Mouse (Mus musculus) ovary, postnatal 14 days (tissue): Measurements from ENCODE around the gene Ess2.
"Not testable (repeated sequence)": the region's sequence is repeated elsewhere in the genome, so short reads cannot be mapped to it uniquely, and the experiment has no call there.

Experiments
- DNase-seq: peaks from one replicate; pipeline ENCODE4 v3.0.0; 2022; ENCODE audit warnings: low spot score

Ess2 gene

DNA sequence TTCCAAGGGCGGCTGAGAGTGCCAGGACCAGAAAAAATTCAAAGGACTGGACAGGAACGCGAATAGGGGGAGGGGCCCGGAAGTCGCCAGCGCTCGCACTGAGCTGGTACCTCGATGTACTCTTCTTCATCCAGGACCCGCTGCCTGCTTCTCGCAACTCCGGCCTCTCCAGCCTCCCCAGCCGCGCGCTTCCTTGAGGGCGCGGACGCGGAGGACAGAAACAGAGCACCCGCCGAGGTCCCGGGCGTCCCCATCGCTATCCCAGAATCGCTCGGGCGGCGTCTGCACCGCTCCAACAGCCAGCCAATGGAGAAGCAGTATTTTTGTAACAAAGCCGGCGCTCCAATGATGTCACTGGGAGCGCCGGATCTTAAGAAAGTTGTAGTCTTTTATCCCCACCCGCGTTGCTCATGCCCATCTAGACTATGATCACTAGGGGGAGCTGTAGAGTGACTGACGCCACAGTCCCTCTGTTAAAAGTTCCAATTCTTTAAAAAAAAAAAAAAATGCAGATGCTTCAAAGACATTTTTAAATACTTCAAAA lies at the start of gene Ess2:
TSS of gene Ess2 (minus strand) at position 297 of the 544 bp plus-strand sequence.
- DNase-seq = peak; percentile 76

- DNase-seq = not testable (repeated sequence)
Observed at GRCm38 (mm10) chr16:17956052-17956638, 45.0 kb upstream of the Ess2 start.

DNA sequence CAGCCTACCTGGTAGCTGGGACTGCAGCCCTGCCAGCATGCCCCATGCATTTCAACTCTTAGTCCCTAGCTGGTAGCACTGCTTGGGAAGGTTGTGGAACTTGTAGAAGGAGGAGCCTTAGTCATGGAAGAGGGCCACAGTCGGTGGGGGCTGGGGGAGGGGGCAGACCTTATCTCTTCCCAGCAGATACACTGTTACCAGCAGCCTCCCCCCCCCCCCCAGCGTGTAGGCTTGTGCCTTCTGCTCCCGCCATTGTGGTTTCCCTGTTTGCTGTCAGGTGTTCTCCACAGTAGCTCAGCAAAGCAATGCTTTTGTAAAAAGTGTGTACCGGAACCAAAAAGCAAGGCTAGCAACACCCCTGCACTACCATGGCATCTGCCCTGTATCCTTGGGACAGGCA lies 40.5 kb upstream of the Ess2 start:
- no peak for DNase-seq

DNA sequence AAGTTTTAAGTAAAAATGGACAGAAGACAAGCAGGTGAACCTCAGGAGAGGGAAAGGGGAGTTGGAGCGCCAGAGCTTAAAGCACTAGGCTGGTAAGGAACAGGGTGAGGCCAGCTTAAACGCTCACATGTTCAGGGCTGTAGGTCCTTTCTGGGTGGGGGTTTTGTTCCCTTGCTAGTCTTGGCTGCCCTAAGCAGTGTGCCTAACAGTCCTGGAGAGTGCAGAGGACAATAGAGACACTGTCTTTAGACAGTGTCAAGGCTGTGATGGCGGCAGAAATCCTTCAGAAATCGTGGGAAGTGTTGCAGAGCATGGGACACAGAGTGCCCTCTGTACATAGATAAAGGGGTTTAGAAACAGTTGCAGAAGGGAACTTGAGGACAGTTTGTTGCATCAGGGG lies 38.9 kb upstream of the Ess2 start:
- no peak for DNase-seq

DNA sequence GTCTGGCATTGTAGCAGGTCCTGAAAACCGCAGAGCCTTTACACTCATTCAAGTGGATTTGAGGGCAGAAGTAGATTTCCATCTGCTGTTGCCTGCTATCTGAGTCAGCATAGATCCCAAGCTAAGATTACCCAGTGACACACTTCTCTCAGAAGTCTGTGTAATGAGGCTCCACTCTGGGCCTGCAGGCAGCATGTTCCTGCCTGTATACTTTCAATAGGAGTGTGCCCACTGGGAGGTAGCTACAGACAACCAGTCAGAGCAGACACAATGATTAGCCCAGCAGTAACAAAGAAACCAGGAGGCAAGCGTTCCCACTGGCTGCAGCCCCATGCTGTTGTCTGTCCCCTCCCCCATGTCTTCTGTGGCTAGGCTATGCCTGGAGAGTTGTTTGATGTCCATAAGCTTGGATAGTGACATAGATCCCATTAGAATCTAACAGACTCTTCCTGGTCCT lies 38.3 kb upstream of the Ess2 start:
- DNase-seq = no peak

DNA sequence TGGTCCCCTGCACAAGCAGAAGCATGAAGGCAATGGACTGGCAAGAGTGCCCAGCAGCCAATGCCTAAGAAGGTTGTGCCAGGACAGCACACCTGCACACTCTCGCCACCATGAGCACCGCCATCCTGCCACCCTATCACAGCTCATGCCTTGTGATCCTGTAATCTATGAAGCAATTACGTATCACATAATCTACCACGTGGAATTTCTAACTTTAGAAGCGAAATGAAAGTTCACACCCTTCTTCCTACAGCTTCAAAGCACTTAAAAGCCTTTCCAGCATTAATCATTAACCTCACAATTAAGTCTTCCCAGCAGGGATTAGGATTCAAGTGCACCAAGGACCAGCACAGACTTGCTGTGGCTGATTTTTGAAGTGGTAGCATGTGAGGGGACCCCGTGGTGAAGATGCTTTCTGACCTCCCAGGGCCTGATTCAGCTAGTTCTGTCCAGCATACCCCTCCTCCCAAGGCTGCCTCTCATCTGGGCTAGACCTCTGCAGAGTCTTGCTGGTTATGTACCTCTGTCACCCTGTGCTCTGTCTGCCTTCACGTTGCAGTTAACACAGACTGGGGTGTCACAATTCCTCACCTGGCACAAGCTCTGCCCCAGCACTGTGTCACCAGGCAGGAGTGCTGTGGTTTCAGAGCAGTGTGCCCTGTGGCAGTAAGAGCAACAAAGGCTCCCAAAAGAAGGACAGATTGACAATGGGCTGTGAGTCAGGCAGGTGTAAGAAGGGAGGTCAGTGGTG lies 34.1 kb upstream of the Ess2 start:
- no peak for DNase-seq

- no peak for DNase-seq
Observed at GRCm38 (mm10) chr16:17943466-17943865, 32.3 kb upstream of the Ess2 start.

DNA sequence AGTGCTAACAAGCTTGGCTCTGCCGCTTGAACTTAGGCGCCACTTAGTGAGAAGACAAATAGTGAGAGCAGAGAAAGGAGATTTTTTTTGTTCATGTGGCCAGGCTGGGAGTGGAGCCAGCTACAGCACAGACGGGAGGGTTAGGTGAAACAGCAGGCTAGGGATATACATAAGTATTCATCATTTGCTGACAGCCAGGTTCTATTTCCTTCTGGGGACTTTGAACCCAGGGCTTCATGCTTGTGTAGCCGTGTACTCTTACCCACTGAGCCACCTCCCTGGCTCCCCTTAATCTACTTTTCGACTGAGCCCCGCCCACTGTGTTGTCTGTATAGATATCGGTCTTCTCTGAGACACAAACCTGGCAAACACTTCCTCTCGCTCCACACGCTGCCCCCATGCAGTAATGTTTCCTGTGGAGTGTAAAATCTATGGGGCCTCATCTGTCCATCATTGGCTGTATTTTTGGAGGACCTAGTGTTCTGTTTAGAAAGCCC lies 28.2 kb upstream of the Ess2 start:
- no peak for DNase-seq

GRCm38 (mm10) chr16:17938821-17939220 lies 27.7 kb upstream of the Ess2 start:
- peak; percentile 51 for DNase-seq

- no peak for DNase-seq
Observed at GRCm38 (mm10) chr16:17938187-17938586, 27.0 kb upstream of the Ess2 start.

DNA sequence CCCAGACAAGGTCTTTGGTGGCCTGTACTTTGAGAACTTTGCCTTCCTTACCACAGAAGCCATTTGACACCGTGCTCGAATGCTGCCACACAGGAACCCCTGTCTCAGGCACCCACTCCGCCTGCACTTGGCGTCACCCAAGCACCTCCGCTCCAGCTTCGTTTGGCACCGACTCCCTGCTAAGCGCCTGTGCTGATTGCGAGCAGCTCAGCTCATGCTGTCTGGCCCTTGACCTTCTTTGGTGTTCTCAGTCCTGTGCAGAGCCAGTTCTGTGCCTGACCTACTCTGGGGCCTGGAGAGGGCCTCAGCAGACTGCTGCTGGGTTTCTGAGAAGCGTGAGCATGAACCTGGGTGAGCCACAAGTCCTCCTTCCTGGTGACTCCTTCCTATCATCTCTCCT lies 25.6 kb upstream of the Ess2 start:
- DNase-seq = no peak

- DNase-seq = no peak
Observed at GRCm38 (mm10) chr16:17934445-17934910, 23.3 kb upstream of the Ess2 start.

- DNase-seq = no peak
Observed at GRCm38 (mm10) chr16:17933594-17934444, 22.7 kb upstream of the Ess2 start.

GRCm38 (mm10) chr16:17931906-17932460 lies 20.8 kb upstream of the Ess2 start:
- DNase-seq = no peak

- no peak for DNase-seq
Observed at GRCm38 (mm10) chr16:17929631-17930030, 18.5 kb upstream of the Ess2 start.

GRCm38 (mm10) chr16:17929211-17929610 lies 18.1 kb upstream of the Ess2 start:
- no peak for DNase-seq

DNA sequence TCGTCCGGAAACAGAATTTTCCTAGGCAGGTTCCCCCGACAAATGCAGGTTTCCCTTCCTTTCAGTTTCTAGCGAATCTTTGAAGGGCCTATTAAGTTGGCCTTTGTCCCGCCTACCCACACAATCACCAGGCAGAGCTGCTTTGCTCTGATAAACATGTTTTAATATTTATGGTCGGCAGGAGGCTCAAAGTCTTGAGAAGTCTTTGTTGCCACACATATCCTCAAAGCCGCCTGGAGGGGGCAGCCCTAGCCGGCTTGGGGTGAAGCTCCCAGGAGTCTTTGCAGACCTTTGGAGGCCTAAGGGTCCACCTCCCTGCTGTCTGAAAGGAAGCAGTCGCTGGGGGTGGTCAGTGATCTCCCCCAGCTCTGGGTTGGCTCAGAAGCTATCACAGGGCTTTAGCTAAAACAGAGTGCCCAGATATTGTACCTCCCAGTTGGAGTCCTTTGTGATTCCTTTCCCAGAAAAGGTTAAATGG lies 17.5 kb upstream of the Ess2 start:
- DNase-seq = peak; percentile 68

DNA sequence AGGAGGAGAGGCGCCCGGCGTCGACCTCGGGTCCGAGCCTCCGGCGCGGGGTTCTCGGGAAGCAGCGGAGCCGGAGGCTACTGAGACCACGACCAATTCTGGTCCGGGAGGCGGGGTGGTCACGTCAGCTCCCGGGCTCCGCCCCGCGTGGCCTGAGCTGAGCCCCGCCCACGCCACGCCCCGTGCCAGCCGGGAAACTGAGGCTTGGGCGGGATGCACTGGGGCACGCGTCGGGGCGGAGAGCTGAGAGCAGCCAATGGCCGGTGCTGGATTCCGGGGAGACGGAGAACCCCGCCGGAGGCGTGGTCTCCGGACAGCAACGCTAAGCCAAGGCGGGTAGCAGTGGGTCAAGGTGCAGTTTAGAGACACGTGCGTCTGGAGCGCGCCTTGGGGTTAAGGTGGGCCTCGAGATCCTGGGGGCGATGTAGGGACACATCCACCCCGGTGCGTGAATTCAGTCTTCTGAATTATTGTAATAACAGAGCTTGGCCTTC lies 17.0 kb upstream of the Ess2 start, which contains the start of gene Slc25a1:
TSS of gene Slc25a1 (minus strand) at position 133 of the 494 bp plus-strand sequence.
- DNase-seq = peak; percentile 65

GRCm38 (mm10) chr16:17927351-17928082 lies 16.4 kb upstream of the Ess2 start:
- DNase-seq = no peak

- DNase-seq = no peak
Observed at GRCm38 (mm10) chr16:17922163-17922538, 11.0 kb upstream of the Ess2 start.
